Mouse (Mus musculus) CH12.LX (cell line): Measurements from ENCODE around the gene Slc22a4. TPM values are rescaled to one million over a fixed set of nuclear protein-coding genes. Genes with fewer than 3 reads are reported as not detected.

Source experiments
- DNase-seq: peaks from one replicate; pipeline ENCODE4 v3.0.0-alpha.2; 2013; ENCODE audit errors: extremely low read depth
- H3K27ac ChIP-seq: 2 replicates; pipeline ENCODE4 v1.5.1; 2012; ENCODE audit warnings: low read depth, mild to moderate bottlenecking, control low read depth, moderate library complexity; ENCODE audit not compliant: insufficient read depth
- H3K27me3 ChIP-seq: replicated peaks from 2 replicates; pipeline ENCODE3; 2012; ENCODE audit warnings: inconsistent platforms
- H3K36me3 ChIP-seq, 2 experiments: replicated peaks in 1 of 2; 2 replicates each; pipeline versions ENCODE3 to v1.6.1; 2012; ENCODE audit warnings: inconsistent platforms in 1 of 2, low read length in 1 of 2, mild to moderate bottlenecking in 1 of 2, mixed read lengths in 1 of 2, moderate library complexity in 1 of 2; ENCODE audit not compliant: control insufficient read depth in 1 of 2, insufficient read depth in 1 of 2
- H3K4me1 ChIP-seq, 2 experiments: 2 replicates each; pipeline ENCODE4 v1.6.1; 2012; ENCODE audit warnings: inconsistent platforms in 1 of 2, moderate library complexity in 1 of 2; ENCODE audit not compliant: insufficient read depth in 2 of 2, control insufficient read depth in 1 of 2
- H3K4me2 ChIP-seq: 2 replicates; pipeline ENCODE4 v1.6.1; 2012; ENCODE audit warnings: low read depth, mild to moderate bottlenecking, control low read depth; ENCODE audit not compliant: poor library complexity, insufficient read depth, severe bottlenecking
- H3K4me3 ChIP-seq, 3 experiments: fragments of 150-350 bp in 1 of 3; sonication (generic) in 1 of 3; replicated peaks in 1 of 3; 2 replicates each; pipeline versions ENCODE3 to v1.5.1; 2011 to 2012; ENCODE audit warnings: low read depth in 2 of 3, low read length in 2 of 3, mild to moderate bottlenecking in 2 of 3, moderate library complexity in 2 of 3, control low read depth in 1 of 3, improper control_type of control experiment in 1 of 3, inconsistent platforms in 1 of 3, mixed read lengths in 1 of 3; ENCODE audit not compliant: poor library complexity in 1 of 3
- H3K79me2 ChIP-seq: replicated peaks from 2 replicates; pipeline ENCODE4 v1.6.1; 2012; ENCODE audit warnings: mild to moderate bottlenecking, moderate library complexity; ENCODE audit not compliant: control insufficient read depth, poor library complexity, insufficient read depth, severe bottlenecking; ENCODE audit errors: extremely low read depth
- H3K9ac ChIP-seq: 2 replicates; pipeline ENCODE4 v1.6.1; 2012; ENCODE audit warnings: low read depth, mild to moderate bottlenecking, control low read depth, moderate library complexity; ENCODE audit not compliant: insufficient read depth
- H3K9me3 ChIP-seq: replicated peaks from 2 replicates; pipeline ENCODE3; 2012; ENCODE audit warnings: low read length, inconsistent platforms, mixed read lengths
- CHD1 ChIP-seq: IDR thresholded peaks from 2 replicates; pipeline ENCODE4 v1.6.1; 2012; ENCODE audit warnings: low read depth, low read length, improper control_type of control experiment, inconsistent platforms
- ELF1 ChIP-seq: IDR thresholded peaks from 2 replicates; pipeline ENCODE4 v1.6.1; 2014; ENCODE audit warnings: low read depth, mild to moderate bottlenecking, inconsistent platforms, low read length, improper control_type of control experiment
- EP300 ChIP-seq: IDR thresholded peaks from 2 replicates; pipeline ENCODE4 v1.6.1; 2011; ENCODE audit warnings: low read length, improper control_type of control experiment
- KAT2A ChIP-seq: IDR thresholded peaks from 2 replicates; pipeline ENCODE4 v1.6.1; 2012; ENCODE audit warnings: low read length, improper control_type of control experiment, inconsistent platforms; ENCODE audit not compliant: insufficient replicate concordance
- MAX ChIP-seq: IDR thresholded peaks from 2 replicates; pipeline ENCODE4 v1.6.1; 2011; ENCODE audit warnings: low read length, improper control_type of control experiment
- MXI1 ChIP-seq: IDR thresholded peaks from 2 replicates; pipeline ENCODE4 v1.6.1; 2011; ENCODE audit warnings: mild to moderate bottlenecking, low read depth, low read length, improper control_type of control experiment
- MYC ChIP-seq: IDR thresholded peaks from 2 replicates; pipeline ENCODE4 v1.6.1; 2011; ENCODE audit warnings: low read depth, mild to moderate bottlenecking, improper control_type of control experiment, low read length
- PAX5 ChIP-seq: IDR thresholded peaks from 2 replicates; pipeline ENCODE4 v1.6.1; 2012; ENCODE audit warnings: low read length, inconsistent platforms, mixed read lengths
- RAD21 ChIP-seq: IDR thresholded peaks from 2 replicates; pipeline ENCODE4 v1.6.1; 2011; ENCODE audit warnings: low read depth, mild to moderate bottlenecking, low read length, improper control_type of control experiment, moderate library complexity
- SIN3A ChIP-seq: IDR thresholded peaks from 2 replicates; pipeline ENCODE4 v1.6.1; 2012; ENCODE audit warnings: low read length, improper control_type of control experiment, inconsistent platforms
- SMC3 ChIP-seq: IDR thresholded peaks from 2 replicates; pipeline ENCODE4 v1.6.1; 2011; ENCODE audit warnings: low read depth, low read length, improper control_type of control experiment
- TCF12 ChIP-seq: IDR thresholded peaks from 2 replicates; pipeline ENCODE4 v1.6.1; 2014; ENCODE audit warnings: low read depth, mild to moderate bottlenecking, inconsistent platforms, low read length, improper control_type of control experiment
- UBTF ChIP-seq: IDR thresholded peaks from 2 replicates; pipeline ENCODE4 v1.6.1; 2012; ENCODE audit warnings: low read depth, mild to moderate bottlenecking, inconsistent platforms, low read length, improper control_type of control experiment, moderate library complexity
- USF2 ChIP-seq: conservative IDR thresholded peaks from 2 replicates; pipeline ENCODE4 v1.6.1; 2011; ENCODE audit warnings: low read depth, low read length, improper control_type of control experiment
- ZC3H11A ChIP-seq: IDR thresholded peaks from 2 replicates; pipeline ENCODE4 v1.6.1; 2012; ENCODE audit warnings: low read depth, mild to moderate bottlenecking, inconsistent platforms, low read length, improper control_type of control experiment
- ZNF384 ChIP-seq: IDR thresholded peaks from 2 replicates; pipeline ENCODE4 v1.6.1; 2012; ENCODE audit warnings: low read depth, low read length, improper control_type of control experiment, inconsistent platforms
- dilution Hi-C: fragments of 300-500 bp; cut with MboI; formaldehyde crosslinking; loops from 2 replicates; pipeline ENCODE4 v1.14.3; 2020; ENCODE audit warnings: low sequenced_read_pairs; ENCODE audit not compliant: extremely low pct_unique_long_range_greater_than_20kb, extremely low pct_ligation_motif_present
- in situ Hi-C: fragments of 300-500 bp; cut with MboI; formaldehyde crosslinking; loops from 3 replicates; pipeline ENCODE4 v1.14.3; 2019; ENCODE audit warnings: low sequenced_read_pairs, low pct_ligation_motif_present, low pct_unique_long_range_greater_than_20kb, mixed read lengths
- polyA plus RNA-seq: library from polyadenylated mRNA; unstranded; fragments of >175 nt; gene quantifications from 2 replicates; pipeline ENCODE4 v1.2.1, GENCODE M21; 2012; ENCODE audit warnings: low read depth; ENCODE audit not compliant: insufficient read length
- total RNA-seq, 2 experiments: library from RNA; depleted of rRNA; stranded (reverse); fragments of 300-350 nt in 1 of 2; fragments of >200 nt in 1 of 2; gene quantifications; 2 replicates each; pipeline ENCODE4 v1.2.3; 2012 to 2014

Slc22a4 gene
- total and polyA plus RNA-seq, 3 experiments = not detected

DNA sequence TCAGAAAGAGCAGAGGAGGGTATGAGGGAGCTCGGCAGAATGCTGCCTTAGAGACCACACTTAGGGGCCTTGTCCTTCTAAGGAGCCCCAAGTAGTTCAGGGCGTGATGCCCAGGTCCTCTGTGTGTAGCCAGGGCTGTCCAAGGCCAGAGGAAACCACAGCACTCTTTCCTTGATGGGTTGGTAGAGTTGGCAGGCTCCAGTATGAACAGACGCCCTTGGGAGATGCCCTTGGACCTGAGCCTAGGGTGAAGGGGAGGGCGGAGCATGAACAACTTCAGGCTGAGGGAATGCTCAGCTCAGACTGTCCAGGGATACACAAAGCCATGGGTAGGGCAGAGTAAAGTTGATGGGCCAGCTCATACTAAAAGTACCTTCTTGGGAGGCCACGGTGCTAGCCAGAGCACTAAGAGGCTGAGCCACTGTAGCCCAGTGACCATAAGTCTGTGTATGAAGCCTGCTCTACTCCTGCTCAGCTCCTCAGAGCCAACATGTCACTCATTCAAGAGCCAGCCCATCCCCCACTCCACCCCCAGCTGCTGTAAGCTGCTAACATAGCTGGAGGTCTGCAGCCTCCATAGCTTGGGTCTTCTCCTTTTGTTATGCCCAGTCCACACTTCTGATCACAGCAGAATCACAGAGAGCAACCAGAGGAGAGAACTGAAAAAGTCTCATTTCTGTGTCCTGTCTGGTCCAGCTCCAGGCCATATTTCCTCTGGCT lies 44.0 kb upstream of the Slc22a4 start:
- Histone ChIP-seq H3K27me3 (peaks cover 2% of the 10 kb centered on the region), H3K4me1 (peaks cover 10 to 23% of the 10 kb centered on the region in 2 experiments), H3K27ac (no peak overlapping the region), H3K9ac (no peak overlapping the region), H3K4me2 (no peak overlapping the region), H3K9me3 (peaks cover 3% of the 10 kb centered on the region), H3K36me3 (no peaks in the 10 kb centered on the region), H3K4me3 (no peak overlapping the region), H3K79me2 (no peaks in the 10 kb centered on the region)
- in situ Hi-C loops (no loop called here), dilution Hi-C loops (no loop called here)
- TF ChIP-seq UBTF (no peak), KAT2A (no peak), PAX5 (no peak), ELF1 (no peak), SMC3 (no peak), MAX (no peak), SIN3A (no peak), ZC3H11A (no peak), EP300 (no peak), MXI1 (no peak), USF2 (no peak), TCF12 (no peak), MYC (no peak)
- no peak for DNase-seq

DNA sequence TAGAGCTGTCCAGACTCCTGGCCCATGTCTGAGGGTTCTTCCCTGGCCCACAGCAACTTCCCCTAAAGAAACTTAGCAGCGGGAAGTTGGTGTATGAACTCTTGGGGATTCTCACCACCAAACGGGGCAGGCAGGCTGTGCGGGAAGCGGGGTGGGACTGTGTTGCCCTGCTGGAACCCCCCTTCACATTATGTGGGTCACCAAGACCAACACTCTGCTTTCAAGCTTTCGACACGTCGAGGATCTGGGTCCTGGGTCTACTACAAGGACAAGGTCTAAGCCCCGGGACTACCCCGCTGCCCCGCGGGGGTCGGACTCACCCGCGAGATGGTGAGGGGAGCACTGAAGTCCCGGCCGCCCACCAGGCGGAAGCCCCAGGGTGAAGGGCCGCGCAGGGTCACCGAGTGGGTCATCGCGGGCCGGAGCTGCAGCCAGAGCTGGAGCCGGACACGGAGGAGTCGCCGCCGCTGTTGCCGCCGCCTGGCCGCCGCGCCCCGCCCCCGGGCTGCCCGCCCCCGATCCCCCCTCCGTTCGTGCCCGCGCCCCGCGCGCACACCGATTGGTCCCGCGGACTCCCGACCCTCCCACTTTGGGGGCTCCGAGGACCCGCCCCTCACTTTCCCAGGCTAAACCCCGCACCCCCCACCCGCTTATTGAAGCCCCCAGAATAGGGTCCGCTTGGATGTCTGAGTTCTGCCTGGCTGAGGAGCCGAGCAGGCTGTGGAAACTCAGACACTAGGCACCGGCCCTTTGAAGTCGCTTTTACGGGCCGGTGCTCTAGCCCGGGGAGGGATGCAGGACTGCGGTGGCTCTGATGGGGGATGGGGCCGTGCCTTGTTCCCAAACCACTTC lies 40.9 kb upstream of the Slc22a4 start, which contains the start of gene Pdlim4:
Gene Pdlim4 (minus strand): TSS at position 495 of the 852 bp plus-strand sequence.
- no peak for DNase-seq
- dilution Hi-C loops (no loop called here), in situ Hi-C loops (no loop called here)
- H3K27me3 ChIP-seq = no peaks in the 10 kb centered on the region
- H3K4me2 ChIP-seq = peak within 1 kb of the TSS; percentile 38; the same call in 1 of the 2 replicates
- peaks cover 10 to 23% of the 10 kb centered on the region in 2 experiments for H3K4me1 ChIP-seq
- H3K36me3 ChIP-seq = no peaks in the 10 kb centered on the region
- H3K9me3 ChIP-seq = peaks cover under 1% of the 10 kb centered on the region
- no peak within 1 kb of the TSS for H3K27ac ChIP-seq
- H3K4me3 ChIP-seq = no peak within 1 kb of the TSS
- TF ChIP-seq ZNF384 (no peak), RAD21 (no peak), CHD1 (no peak)
- H3K9ac ChIP-seq = no peak within 1 kb of the TSS
- no peaks in the 10 kb centered on the region for H3K79me2 ChIP-seq
